Mouse (Mus musculus): ENCODE measurements around the gene Slc24a5. TPM values are rescaled to one million over a fixed set of nuclear protein-coding genes. Genes with fewer than 3 reads are reported as not detected.

The Slc24a5 gene
- polyA plus RNA-seq, 1 experiment from 2014 or later: 2.0 TPM

DNA sequence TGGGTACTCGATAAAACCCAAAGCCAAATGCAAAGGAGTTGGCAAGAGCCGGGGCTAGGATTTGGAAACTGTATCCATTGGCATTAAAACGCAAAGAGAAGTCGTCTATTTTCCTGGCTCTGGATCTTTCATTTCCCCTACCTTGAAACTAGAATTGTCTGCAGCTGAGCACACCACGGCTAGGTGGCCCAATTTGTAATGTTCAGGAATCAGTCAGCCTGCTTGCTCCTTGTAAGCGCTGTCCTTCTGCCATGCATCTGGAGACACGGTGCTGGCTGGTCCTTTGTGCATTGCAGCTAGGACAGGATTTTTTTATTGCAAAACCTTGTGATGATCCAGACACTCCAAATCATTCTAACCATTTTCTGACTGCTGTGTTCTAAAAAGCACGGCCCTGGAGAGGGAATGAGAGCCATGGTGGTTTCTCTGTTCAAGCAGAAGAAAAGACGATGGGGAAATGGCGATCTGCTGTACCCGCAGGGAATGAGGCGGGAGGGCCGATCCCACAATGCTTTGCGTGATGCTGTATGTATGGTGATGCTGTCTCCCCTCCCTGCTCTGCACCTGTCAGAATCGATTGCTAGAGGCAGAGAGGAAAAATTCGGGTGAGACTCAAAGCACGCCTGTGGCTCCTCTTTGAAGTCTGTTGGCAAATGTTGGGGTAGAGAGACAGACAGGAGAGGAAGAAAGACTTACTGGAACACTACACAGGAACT, 35.5 kb upstream of the Slc24a5 start:
- DNase-seq (ENCODE audit: low spot score): no peak
- Histone ChIP-seq H3K4me2 (replicated peaks; ENCODE audit: low read depth, low read length) (no peak overlapping the region), H3K9me3 (ENCODE audit: low read length) (no peaks in the 10 kb centered on the region), H3K36me3 (ENCODE audit: insufficient read depth, low read length) (no peaks in the 10 kb centered on the region), H3K27ac (ENCODE audit: low read length) (no peak overlapping the region), H3K4me3 (ENCODE audit: low read depth, low read length) (no peak overlapping the region), H3K4me1 (ENCODE audit: insufficient read depth, low read depth, low read length) (no peaks in the 10 kb centered on the region), H3K27me3 (replicated peaks; ENCODE audit: insufficient read depth, low read length) (no peaks in the 10 kb centered on the region), H3K9ac (replicated peaks; ENCODE audit: low read depth) (no peak overlapping the region)
- WGBS: 71% methylated on average over 17 of the region's 17 CpGs
- TF ChIP-seq EP300 (IDR thresholded peaks at IDR 0.05) (no peak), CTCF (IDR thresholded peaks at IDR 0.05) (no peak)
- no peak for ATAC-seq

DNA sequence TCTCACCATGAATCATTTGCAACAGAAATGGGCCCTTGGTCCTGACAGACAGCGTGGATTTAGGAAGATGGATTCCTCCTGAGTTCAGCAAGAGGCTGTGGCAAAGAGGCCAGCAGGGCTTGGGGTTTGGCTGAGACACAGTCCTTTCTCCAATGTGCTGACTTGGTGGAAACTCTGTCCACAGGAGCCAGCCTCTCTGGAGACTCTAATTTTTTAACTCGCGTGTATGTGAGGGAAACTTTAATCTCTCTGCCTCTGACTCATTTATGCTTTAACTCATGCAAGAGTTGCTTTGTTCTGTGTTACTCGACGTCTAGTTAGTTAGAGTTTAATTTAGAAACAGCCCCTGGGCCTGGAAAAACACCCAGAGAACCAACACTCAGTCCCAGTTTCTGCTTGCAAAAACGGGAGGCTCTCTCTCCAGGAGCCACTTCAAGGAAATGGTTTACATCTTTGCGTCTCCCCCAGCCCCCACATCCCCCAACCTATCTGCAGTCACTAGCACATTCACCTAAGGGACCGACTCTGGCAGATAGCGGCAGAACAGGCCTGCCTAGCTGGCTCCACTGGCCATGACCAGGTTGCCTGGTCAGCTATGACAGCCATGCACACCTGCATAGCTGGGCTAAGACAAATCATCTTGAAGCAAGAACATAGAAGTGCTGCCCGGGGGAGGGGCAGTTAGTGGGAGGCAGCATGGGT, 34.7 kb upstream of the Slc24a5 start:
- H3K4me1 ChIP-seq (ENCODE audit: insufficient read depth, low read depth, low read length): no peaks in the 10 kb centered on the region
- no peak overlapping the region for H3K9ac ChIP-seq (replicated peaks; ENCODE audit: low read depth)
- no peak overlapping the region for H3K4me3 ChIP-seq (ENCODE audit: low read depth, low read length)
- no peaks in the 10 kb centered on the region for H3K36me3 ChIP-seq (ENCODE audit: insufficient read depth, low read length)
- H3K27me3 ChIP-seq (replicated peaks; ENCODE audit: insufficient read depth, low read length): no peaks in the 10 kb centered on the region
- TF ChIP-seq EP300 (IDR thresholded peaks at IDR 0.05) (no peak), CTCF (IDR thresholded peaks at IDR 0.05) (no peak)
- H3K9me3 ChIP-seq (ENCODE audit: low read length): no peaks in the 10 kb centered on the region
- 44% methylated on average over 10 of the region's 10 CpGs for WGBS
- no peak overlapping the region for H3K27ac ChIP-seq (ENCODE audit: low read length)
- ATAC-seq (no peak), DNase-seq (ENCODE audit: low spot score) (peak; percentile 17)
- no peak overlapping the region for H3K4me2 ChIP-seq (replicated peaks; ENCODE audit: low read depth, low read length)

DNA sequence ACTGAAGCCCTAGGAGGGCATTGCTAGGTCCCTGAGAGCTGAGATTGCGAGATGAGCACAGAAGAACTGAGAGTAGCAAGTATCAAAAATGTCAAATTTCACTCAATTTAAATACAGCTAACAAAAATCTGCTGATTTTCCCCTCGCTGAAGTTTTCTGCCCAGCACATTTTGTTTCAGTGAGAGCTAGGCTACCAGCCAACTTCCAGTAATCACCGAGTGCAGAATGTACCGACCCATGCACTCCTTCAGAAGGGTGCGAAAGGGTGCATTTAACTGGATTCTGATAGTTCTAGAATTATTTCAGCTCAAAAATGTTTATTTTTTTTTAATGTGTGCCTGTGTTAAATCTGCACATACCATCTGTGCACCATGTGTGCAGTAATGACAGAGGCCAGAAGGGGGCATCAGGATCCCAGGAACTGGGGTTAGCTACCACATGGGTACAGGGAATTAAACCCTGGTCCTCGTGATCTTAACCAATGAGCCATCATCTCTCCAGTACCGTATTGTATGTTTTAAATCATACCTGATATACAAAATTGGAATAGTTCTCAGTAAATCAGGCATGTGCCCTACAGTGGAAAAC, 12.5 kb upstream of the Slc24a5 start:
- ATAC-seq (no peak), DNase-seq (ENCODE audit: low spot score) (peak; percentile 10)
- Histone ChIP-seq H3K4me3 (ENCODE audit: low read depth, low read length) (no peak overlapping the region), H3K4me1 (ENCODE audit: insufficient read depth, low read depth, low read length) (no peaks in the 10 kb centered on the region), H3K4me2 (replicated peaks; ENCODE audit: low read depth, low read length) (no peak overlapping the region), H3K36me3 (ENCODE audit: insufficient read depth, low read length) (no peaks in the 10 kb centered on the region), H3K27me3 (replicated peaks; ENCODE audit: insufficient read depth, low read length) (no peaks in the 10 kb centered on the region), H3K9ac (replicated peaks; ENCODE audit: low read depth) (no peak overlapping the region), H3K9me3 (ENCODE audit: low read length) (no peaks in the 10 kb centered on the region), H3K27ac (ENCODE audit: low read length) (no peak overlapping the region)
- TF ChIP-seq EP300 (IDR thresholded peaks at IDR 0.05) (no peak), CTCF (IDR thresholded peaks at IDR 0.05) (peak; percentile 45)
- WGBS: 72% methylated on average over 7 of the region's 7 CpGs

DNA sequence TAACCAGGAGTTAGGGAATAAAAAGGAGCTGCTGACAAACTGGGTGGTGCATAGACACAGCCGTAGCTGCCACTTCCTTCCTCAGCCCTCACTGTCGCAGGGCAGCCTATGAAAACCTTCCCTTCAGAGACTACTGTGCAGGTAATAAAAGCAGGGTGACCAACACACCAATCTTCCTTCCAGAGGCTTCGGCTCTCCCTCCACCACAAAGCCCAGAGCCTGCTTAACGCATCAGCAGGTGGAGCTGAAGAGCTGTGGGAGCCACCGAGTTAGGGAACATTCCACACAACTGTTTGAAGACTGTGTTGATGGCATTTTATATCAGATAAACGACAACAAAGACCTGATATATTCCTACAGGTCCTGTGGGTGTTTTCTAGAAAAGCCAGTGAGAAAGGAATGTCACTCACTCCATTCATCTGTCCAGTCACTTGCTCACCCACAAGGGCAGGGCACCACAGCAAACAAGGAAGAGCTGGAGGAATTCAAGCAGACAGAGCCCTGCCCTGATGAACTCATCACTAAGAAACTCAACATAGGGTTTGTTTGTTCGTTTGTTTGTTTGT, 10.6 kb upstream of the Slc24a5 start:
- Histone ChIP-seq H3K4me2 (replicated peaks; ENCODE audit: low read depth, low read length) (no peak overlapping the region), H3K9me3 (ENCODE audit: low read length) (no peaks in the 10 kb centered on the region), H3K9ac (replicated peaks; ENCODE audit: low read depth) (no peak overlapping the region), H3K4me1 (ENCODE audit: insufficient read depth, low read depth, low read length) (no peaks in the 10 kb centered on the region), H3K27ac (ENCODE audit: low read length) (no peak overlapping the region), H3K4me3 (ENCODE audit: low read depth, low read length) (no peak overlapping the region), H3K36me3 (ENCODE audit: insufficient read depth, low read length) (no peaks in the 10 kb centered on the region), H3K27me3 (replicated peaks; ENCODE audit: insufficient read depth, low read length) (no peaks in the 10 kb centered on the region)
- ATAC-seq (no peak), DNase-seq (ENCODE audit: low spot score) (no peak)
- peak; percentile 61 for TF ChIP-seq CTCF (IDR thresholded peaks at IDR 0.05)
- TF ChIP-seq EP300 (IDR thresholded peaks at IDR 0.05): no peak
- WGBS: 26% methylated on average over 7 of the region's 7 CpGs

DNA sequence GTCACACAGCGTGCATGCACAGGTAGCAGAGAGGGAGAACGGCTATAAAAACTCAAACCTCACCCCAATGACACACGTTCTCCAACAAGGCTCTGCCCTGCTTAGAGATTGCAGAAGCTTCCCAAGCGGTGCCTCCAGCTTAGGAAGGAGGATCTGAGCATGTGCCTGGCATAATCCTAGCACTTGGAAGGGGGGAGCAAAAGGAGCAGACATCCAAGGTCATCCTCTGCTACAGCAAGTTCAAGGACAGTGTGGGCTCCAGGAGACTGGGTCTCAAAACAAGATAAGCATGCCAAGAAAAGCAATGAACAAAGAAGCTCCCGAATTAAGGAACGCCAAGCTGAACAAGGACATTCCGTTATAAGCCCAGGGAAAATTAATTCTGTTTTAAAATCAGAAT, 6.5 kb upstream of the Slc24a5 start:
- Histone ChIP-seq H3K9me3 (ENCODE audit: low read length) (no peaks in the 10 kb centered on the region), H3K27me3 (replicated peaks; ENCODE audit: insufficient read depth, low read length) (no peaks in the 10 kb centered on the region), H3K9ac (replicated peaks; ENCODE audit: low read depth) (no peak overlapping the region), H3K27ac (ENCODE audit: low read length) (no peak overlapping the region), H3K36me3 (ENCODE audit: insufficient read depth, low read length) (no peaks in the 10 kb centered on the region), H3K4me1 (ENCODE audit: insufficient read depth, low read depth, low read length) (no peaks in the 10 kb centered on the region), H3K4me3 (ENCODE audit: low read depth, low read length) (no peak overlapping the region), H3K4me2 (replicated peaks; ENCODE audit: low read depth, low read length) (no peak overlapping the region)
- 87% methylated on average over 7 of the region's 7 CpGs for WGBS
- DNase-seq (ENCODE audit: low spot score) (no peak), ATAC-seq (no peak)
- TF ChIP-seq CTCF (IDR thresholded peaks at IDR 0.05) (no peak), EP300 (IDR thresholded peaks at IDR 0.05) (no peak)

DNA sequence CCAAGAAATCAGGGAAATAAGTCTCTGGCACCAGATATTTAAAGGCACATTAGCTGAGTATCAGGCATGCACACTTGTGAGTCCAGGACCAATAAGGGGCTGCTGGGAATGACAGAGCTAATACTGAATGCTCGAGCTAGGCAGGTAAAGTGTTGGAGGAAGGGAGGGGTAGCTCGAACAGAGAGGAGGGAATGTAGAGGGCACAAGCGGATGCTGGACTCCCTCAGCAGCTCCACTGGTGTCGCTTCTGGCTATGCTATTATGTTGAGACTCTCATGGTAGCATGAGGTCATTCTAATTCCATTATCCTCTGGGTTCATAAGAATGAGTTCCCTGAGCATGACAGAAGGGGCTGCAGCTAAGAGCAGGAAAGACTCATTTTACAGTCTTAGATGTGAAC, 5.0 kb upstream of the Slc24a5 start:
- Histone ChIP-seq H3K4me3 (ENCODE audit: low read depth, low read length) (no peak overlapping the region), H3K9me3 (ENCODE audit: low read length) (no peaks in the 10 kb centered on the region), H3K4me2 (replicated peaks; ENCODE audit: low read depth, low read length) (no peak overlapping the region), H3K27ac (ENCODE audit: low read length) (no peak overlapping the region), H3K36me3 (ENCODE audit: insufficient read depth, low read length) (no peaks in the 10 kb centered on the region), H3K27me3 (replicated peaks; ENCODE audit: insufficient read depth, low read length) (no peaks in the 10 kb centered on the region), H3K9ac (replicated peaks; ENCODE audit: low read depth) (no peak overlapping the region), H3K4me1 (ENCODE audit: insufficient read depth, low read depth, low read length) (no peaks in the 10 kb centered on the region)
- DNase-seq (ENCODE audit: low spot score) (no peak), ATAC-seq (no peak)
- TF ChIP-seq CTCF (IDR thresholded peaks at IDR 0.05): no peak
- no peak for TF ChIP-seq EP300 (IDR thresholded peaks at IDR 0.05)
- WGBS: 57% methylated on average over 4 of the region's 4 CpGs

Data from lung, postnatal 0 days (tissue).